Mouse (Mus musculus) frontal cortex, postnatal 36 days (tissue): ENCODE results near the gene Tmem45a.
A peak's percentile ranks its signal among the peaks of the same experiment; 100 is the strongest.
"Not testable (repeated sequence)": the region's sequence is repeated elsewhere in the genome, so short reads cannot be mapped to it uniquely, and the experiment has no call there.

Experiments used
- DNase-seq, 2 experiments: peaks; one replicate each; pipeline ENCODE4 v3.0.0; 2022; ENCODE audit warnings: low spot score in 2 of 2

Gene Tmem45a

DNA sequence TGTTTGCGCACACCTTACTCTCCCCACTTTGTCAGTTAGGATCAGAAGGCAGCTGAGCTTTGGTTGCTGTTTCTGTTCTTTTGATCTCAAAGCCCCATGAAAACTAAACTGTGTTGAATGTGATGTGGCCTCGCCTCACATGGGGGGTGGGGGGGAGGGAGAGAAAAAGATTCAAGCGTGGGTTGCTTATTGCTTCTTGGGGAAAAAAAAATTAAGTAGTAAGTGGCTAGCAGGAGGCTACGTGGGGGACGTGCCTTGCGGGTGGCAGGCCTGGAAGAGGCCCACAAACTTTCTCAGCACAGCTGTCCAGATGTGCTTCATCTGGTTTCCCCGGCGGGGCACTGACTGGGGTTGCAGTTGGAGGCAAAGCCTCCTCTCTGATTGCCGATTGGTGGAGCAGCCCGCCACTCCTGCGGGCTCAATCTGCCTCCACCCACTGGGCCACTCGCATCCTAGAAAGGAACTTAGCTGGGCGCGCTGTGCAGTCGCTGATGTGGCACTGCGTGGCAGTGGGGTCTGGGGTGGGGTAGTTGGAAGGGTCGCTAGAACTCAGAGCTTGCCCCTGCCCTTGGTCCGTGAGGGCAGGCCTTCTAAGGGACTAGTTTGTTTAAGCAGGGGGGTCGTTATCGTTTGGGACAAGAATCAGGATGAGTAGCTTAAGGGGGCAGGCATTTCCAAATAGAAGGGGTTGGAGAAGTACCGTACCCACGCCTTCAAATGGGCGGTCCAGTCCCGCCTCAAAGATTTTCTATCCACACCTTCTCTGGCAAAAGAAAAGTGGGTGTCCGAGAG is at the start of gene Tmem45a:
Gene Tmem45a (minus strand): TSS at position 343 of the 792 bp plus-strand sequence.
- peak; percentile 58 to 67 for DNase-seq

GRCm38 (mm10) chr16:56928023-56928422 is 42.1 kb upstream of the Tmem45a start, which contains the start of gene Lnp1:
Gene Lnp1, minus strand, starts transcription at chr16:56928061.
- DNase-seq: peak in 1 of 2 experiments; percentile 15

DNA sequence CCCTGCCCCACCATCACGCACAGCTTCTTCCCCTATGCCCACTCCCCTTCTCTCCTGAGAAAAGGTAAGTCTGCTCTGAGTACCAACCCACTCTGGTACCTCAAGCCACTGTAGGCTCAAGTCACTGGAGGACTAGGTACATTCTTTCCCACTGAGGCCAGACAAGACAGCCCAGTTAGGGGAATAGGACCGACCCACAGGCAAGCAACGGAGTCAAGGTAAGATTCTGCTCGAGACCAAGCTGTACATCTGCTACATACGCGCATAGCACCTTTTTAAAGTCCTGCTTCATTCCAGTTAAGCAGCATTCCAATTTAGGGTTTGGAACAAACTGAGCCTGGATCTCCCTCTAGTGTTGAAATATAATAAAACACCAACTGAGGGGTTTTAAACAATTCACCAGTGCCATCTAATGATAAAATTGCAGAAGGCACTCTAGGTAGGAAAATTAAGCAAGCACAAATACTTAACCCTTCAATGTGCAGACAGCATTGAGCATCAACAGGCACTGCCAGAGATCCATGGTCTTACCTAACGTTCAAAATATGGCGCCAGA is 34.2 kb upstream of the Tmem45a start:
- peak; percentile 9 to 33 for DNase-seq

DNA sequence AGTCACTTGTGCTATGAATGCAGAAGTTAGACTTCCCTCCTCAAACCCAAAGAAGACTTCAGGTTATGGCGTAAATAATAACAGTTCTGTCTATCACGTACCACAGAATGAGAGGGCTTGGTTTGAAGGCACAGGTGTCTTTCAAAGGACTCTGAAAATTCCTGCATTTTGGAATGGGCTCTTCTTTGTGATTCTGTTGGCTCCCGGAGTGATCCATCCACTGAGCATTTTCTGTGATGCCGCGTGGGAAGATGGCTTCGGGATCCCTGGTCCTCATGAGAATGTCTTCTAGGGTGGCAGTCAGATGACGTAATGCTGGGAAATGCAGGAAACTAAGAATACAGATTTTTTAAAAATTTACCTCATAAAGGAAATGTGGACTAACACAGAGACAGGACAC is 31.3 kb upstream of the Tmem45a start:
- no peak for DNase-seq

- DNase-seq: no peak
Measured at GRCm38 (mm10) chr16:56908986-56909385, 23.0 kb upstream of the Tmem45a start.

- DNase-seq: not testable (repeated sequence)
Measured at GRCm38 (mm10) chr16:56902206-56902605, 16.2 kb upstream of the Tmem45a start.

GRCm38 (mm10) chr16:56891583-56891982 is 5.6 kb upstream of the Tmem45a start:
- DNase-seq: no peak

- DNase-seq: no peak
Measured at GRCm38 (mm10) chr16:56886616-56887116, 700 bp upstream of the Tmem45a start.

DNA sequence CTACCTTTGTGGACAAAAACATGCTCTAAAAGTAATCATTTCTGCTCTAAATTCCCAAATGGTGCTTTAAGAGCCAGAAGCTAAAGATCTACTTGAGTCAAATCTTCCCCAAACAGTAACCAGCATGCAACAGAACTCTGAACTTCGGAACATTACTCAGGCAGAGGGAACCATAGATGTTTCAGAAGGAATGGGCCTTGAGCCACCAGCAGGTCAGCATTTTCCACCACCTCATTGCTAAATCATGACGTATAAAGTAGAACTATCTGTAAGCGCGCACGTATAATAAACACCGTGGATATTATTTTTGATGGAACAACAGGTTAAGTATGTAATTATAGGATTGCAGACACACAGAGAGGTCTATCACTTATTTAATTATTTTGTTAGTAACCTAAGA is 1.2 kb downstream of the Tmem45a start:
- DNase-seq: no peak

DNA sequence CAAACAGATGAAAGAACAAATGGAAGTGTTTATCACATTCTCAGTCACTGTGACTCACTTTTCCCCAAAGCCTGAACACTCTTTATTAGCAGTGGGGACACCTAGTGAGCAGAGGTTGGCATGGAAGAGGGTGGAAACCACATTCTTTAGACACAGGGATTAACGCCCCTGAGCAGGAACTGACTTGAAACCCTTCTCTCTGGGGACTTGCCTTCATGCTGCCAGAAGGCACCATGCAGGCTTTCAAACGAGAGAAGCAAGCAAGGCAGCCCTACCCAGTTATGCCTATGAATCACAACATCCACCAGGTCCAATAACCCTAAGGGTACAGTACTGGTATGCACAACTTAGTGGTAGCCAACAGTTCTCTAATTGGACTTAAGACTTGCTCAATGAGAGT is 12.6 kb downstream of the Tmem45a start:
- DNase-seq: no peak

DNA sequence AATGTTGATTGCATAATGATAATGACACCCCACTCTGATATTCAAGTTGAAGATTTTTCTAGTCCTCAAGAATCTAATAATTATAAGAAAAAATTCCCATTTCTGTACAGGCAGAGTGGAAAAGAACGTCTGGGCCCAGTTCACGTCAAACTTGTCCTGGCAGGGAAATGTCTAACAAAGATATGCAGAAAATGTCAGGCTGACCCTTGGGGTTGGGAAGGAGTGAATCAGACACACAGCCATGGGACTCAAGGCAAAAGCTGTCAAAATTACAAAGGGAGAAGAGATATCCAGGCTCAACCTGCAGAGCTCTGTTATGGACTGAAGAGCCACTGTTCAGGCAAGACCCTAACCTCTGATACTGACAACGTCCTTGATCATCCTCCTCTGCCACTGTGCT is 15.5 kb downstream of the Tmem45a start:
- DNase-seq: no peak

GRCm38 (mm10) chr16:56868361-56868760 is 17.6 kb downstream of the Tmem45a start:
- no peak for DNase-seq

DNA sequence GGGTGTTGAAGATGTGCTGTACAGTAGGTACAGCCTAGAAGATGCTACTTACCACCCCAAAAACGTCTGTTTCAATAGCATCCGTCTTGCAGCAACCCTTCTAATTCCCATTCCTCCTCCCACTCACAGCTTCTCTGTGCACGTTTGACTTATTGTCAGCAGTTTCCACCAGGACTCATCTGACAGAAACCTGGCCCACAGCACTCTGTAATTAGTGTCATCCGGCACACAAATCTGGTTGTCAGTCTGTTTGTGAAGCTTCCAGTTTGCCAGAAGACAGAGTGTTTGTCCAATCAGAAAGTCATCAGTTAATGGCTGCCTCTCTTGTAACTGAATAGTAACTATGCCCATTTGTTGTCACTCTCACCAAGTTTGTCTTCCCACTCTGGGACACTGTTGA is 18.4 kb downstream of the Tmem45a start:
- no peak for DNase-seq

DNA sequence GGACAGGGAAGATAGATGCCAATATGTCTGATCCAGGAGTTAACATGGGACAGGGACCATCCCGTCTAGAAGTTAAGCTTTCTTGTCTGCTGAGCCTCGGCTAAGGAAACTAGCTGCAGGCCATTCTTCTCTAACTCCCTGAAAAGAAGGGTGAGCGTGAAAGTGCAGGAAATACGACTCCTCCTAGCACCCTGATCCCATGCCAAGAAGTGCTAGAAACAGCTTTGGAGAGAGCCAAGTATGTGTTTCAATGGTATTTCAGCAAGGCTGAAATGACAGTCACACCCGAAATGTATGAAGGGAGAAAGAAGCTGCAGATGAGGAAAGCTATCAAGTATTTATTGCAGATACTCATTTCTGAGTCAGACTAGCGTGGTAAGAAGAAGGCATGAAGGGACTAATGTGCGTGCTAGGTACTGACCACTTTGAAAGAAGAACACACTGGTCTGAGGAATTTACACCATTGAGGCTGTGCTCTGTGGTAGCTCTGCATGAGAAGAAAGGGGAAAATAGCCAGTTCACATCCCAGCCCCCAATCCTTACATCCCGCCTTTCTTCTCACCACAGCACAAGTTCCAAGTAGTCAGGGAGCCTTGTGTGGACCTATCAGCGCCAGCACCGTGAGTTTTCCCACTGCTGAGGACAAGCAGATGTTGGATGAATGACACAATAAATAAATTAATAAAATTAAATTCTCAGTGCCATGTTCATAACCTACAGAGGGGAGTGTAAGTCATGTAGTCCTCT is 33.0 kb downstream of the Tmem45a start:
- no peak for DNase-seq

DNA sequence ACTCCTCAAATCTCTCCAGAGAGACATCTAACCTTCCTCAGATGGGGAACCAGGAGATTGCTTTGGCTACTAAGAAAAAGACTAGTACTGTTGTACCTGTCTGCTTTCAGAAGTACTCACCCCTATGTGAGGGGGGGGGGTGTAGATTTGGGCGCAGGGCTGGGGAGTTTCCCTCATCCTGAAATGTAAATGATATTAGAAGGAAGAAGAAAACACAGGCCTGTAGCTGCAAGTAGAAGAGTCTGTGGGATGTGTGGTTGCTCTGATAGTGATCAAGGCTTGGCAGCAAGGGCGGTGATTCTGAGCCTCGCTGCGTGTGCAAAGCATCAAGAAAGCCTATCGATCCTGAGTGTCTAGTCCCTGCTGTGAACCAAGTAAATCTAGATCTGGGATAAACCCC is 43.0 kb downstream of the Tmem45a start:
- no peak for DNase-seq

GRCm38 (mm10) chr16:56833312-56833711 is 52.7 kb downstream of the Tmem45a start:
- DNase-seq: no peak

- DNase-seq: no peak
Measured at GRCm38 (mm10) chr16:56831986-56832385, 54.0 kb downstream of the Tmem45a start.

DNA sequence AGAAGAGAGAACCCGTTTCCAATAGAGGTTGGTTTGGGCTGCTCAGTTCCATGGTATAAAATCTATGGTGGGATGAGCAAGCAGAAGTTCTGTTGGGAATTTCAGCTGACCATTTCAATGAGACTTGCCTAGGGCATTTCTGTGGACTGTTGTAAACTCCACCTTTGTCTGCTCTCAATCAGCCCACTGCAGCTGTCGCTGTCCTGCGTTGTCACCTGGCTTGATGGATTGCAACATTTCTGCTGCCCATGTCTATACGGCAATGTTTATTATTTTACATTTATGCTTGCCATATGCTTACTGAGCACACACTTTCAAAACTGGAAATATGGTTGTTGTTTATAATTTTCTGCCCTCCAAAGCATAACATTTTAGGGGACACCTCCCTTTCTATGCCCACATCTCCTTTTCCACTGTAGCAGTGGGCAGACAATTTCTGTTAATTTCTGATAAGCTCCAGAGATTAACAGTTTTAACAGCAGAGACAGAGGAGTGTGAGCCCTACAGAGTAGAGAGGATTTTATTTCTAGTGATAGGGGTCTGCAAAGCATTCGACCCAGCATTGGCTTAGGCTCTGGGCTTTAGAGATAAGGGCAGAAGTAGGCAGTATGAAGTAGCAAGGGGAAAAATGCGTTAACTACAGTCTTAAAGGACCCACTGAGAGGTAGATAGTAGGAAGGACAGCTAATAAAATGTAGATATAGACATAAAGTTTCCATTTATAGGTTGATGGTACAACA is 84.4 kb downstream of the Tmem45a start:
- DNase-seq: no peak

GRCm38 (mm10) chr16:56800946-56801345 is 85.0 kb downstream of the Tmem45a start:
- no peak for DNase-seq

GRCm38 (mm10) chr16:56800469-56800868 is 85.5 kb downstream of the Tmem45a start:
- no peak for DNase-seq

GRCm38 (mm10) chr16:56799541-56800029 is 86.4 kb downstream of the Tmem45a start:
- DNase-seq: no peak

- no peak for DNase-seq
Measured at GRCm38 (mm10) chr16:56798873-56799272, 87.1 kb downstream of the Tmem45a start.
